Mouse (Mus musculus) cortical plate, adult 2 months (tissue): ENCODE measurements at regions not wholly inside any gene's neighbourhood (a gene's known extent, or its start where the extent isn't known, plus 50 kb on each side); places are given as distances from the start of the nearest gene placed in this dataset.

Experiments used
- H3K27ac ChIP-seq: fragments of 200-500 bp; 2 replicates; pipeline ENCODE4 v1.5.1; 2012; ENCODE audit warnings: low read length, control low read depth, inconsistent platforms; ENCODE audit not compliant: insufficient read depth
- H3K4me1 ChIP-seq: fragments of 200-500 bp; 2 replicates; pipeline ENCODE4 v1.6.1; 2011; ENCODE audit warnings: low read length; ENCODE audit not compliant: control insufficient read depth, insufficient read depth
- H3K4me3 ChIP-seq: fragments of 200-500 bp; 2 replicates; pipeline ENCODE4 v1.5.1; 2011; ENCODE audit warnings: mild to moderate bottlenecking, low read length, control low read depth; ENCODE audit not compliant: insufficient read depth
- CTCF ChIP-seq: fragments of 200-500 bp; IDR thresholded peaks from 2 replicates; pipeline ENCODE4 v1.5.1; 2011; ENCODE audit warnings: mild to moderate bottlenecking, control low read depth, low read length; ENCODE audit not compliant: insufficient read depth; ENCODE audit errors: extremely low read depth
- POLR2A ChIP-seq: fragments of 200-500 bp; IDR thresholded peaks from 2 replicates; pipeline ENCODE4 v1.6.1; 2011; ENCODE audit warnings: mild to moderate bottlenecking, low read length, control low read depth; ENCODE audit not compliant: insufficient read depth; ENCODE audit errors: extremely low read depth

- TF ChIP-seq CTCF: no peak
- TF ChIP-seq POLR2A: no peak
- H3K4me3 ChIP-seq: no peak overlapping the region
These were observed 129.7 kb upstream of the Cadm1 start for GRCm38 (mm10) chr9:47400117-47400823.

GRCm38 (mm10) chr9:47401511-47401910, 128.5 kb upstream of the Cadm1 start:
- no peak overlapping the region for H3K27ac ChIP-seq
- TF ChIP-seq POLR2A: no peak
- no peak for TF ChIP-seq CTCF
- no peaks in the 10 kb centered on the region for H3K4me1 ChIP-seq
- no peak overlapping the region for H3K4me3 ChIP-seq

More at GRCm38 (mm10) chr9:47400117-47400823, 129.7 kb upstream of the Cadm1 start:
- Histone ChIP-seq H3K27ac (no peak overlapping the region), H3K4me1 (no peaks in the 10 kb centered on the region)

- H3K4me3 ChIP-seq: no peak overlapping the region
- TF ChIP-seq POLR2A: no peak
- no peak for TF ChIP-seq CTCF
- H3K27ac ChIP-seq: no peak overlapping the region
- H3K4me1 ChIP-seq: no peaks in the 10 kb centered on the region
These were observed 126.7 kb upstream of the Cadm1 start for GRCm38 (mm10) chr9:47403317-47403716.

- no peak overlapping the region for H3K27ac ChIP-seq
- TF ChIP-seq POLR2A: no peak
- TF ChIP-seq CTCF: no peak
These were observed 125.2 kb upstream of the Cadm1 start for GRCm38 (mm10) chr9:47404821-47405220.

GRCm38 (mm10) chr9:47405547-47405946, 124.4 kb upstream of the Cadm1 start:
- TF ChIP-seq CTCF (no peak), POLR2A (no peak)
- no peak overlapping the region for H3K27ac ChIP-seq
- no peak overlapping the region for H3K4me3 ChIP-seq
- no peaks in the 10 kb centered on the region for H3K4me1 ChIP-seq

More at GRCm38 (mm10) chr9:47404821-47405220, 125.2 kb upstream of the Cadm1 start:
- no peaks in the 10 kb centered on the region for H3K4me1 ChIP-seq
- H3K4me3 ChIP-seq: no peak overlapping the region

- H3K27ac ChIP-seq: no peak overlapping the region
- no peak overlapping the region for H3K4me3 ChIP-seq
- no peak for TF ChIP-seq POLR2A
- no peak for TF ChIP-seq CTCF
- no peaks in the 10 kb centered on the region for H3K4me1 ChIP-seq
These were observed 122.8 kb upstream of the Cadm1 start for GRCm38 (mm10) chr9:47407007-47407670.

- no peaks in the 10 kb centered on the region for H3K4me1 ChIP-seq
- no peak overlapping the region for H3K27ac ChIP-seq
- TF ChIP-seq CTCF (no peak), POLR2A (no peak)
- no peak overlapping the region for H3K4me3 ChIP-seq
These were observed 121.9 kb upstream of the Cadm1 start for GRCm38 (mm10) chr9:47408061-47408460.

- Histone ChIP-seq H3K4me3 (no peak overlapping the region), H3K27ac (no peak overlapping the region), H3K4me1 (no peaks in the 10 kb centered on the region)
- TF ChIP-seq CTCF: no peak
- no peak for TF ChIP-seq POLR2A
These were observed 120.4 kb upstream of the Cadm1 start for GRCm38 (mm10) chr9:47409579-47409978.

GRCm38 (mm10) chr9:47412786-47413185, 117.2 kb upstream of the Cadm1 start:
- Histone ChIP-seq H3K27ac (no peak overlapping the region), H3K4me3 (no peak overlapping the region), H3K4me1 (no peaks in the 10 kb centered on the region)
- TF ChIP-seq POLR2A (no peak), CTCF (no peak)

GRCm38 (mm10) chr9:47414350-47414988, 115.5 kb upstream of the Cadm1 start:
- no peak overlapping the region for H3K4me3 ChIP-seq
- no peaks in the 10 kb centered on the region for H3K4me1 ChIP-seq
- H3K27ac ChIP-seq: no peak overlapping the region
- TF ChIP-seq CTCF: no peak
- no peak for TF ChIP-seq POLR2A
